Mouse (Mus musculus) natural killer cell, adult 2 months (primary cell): ENCODE data around the gene Ppp1r32.

Experiments used
- DNase-seq, 2 experiments: peaks; one replicate each; pipeline ENCODE4 v3.0.0; 2022; ENCODE audit warnings: low spot score in 2 of 2

Ppp1r32 gene

GRCm38 (mm10) chr19:10458096-10458495, 24.6 kb downstream of the Ppp1r32 start:
- no peak for DNase-seq

GRCm38 (mm10) chr19:10457484-10457800, 25.3 kb downstream of the Ppp1r32 start:
- no peak for DNase-seq

GRCm38 (mm10) chr19:10456752-10457483, 25.8 kb downstream of the Ppp1r32 start, which contains the start of gene Lrrc10b:
Gene Lrrc10b, minus strand, starts transcription at chr19:10457473.
- peak in 1 of 2 experiments; percentile 38 for DNase-seq

GRCm38 (mm10) chr19:10455437-10455806, 27.3 kb downstream of the Ppp1r32 start:
- DNase-seq: no peak

GRCm38 (mm10) chr19:10454718-10455436, 27.9 kb downstream of the Ppp1r32 start:
- DNase-seq: no peak

GRCm38 (mm10) chr19:10449708-10450107, 33.0 kb downstream of the Ppp1r32 start:
- peak; percentile 23 to 65 for DNase-seq

GRCm38 (mm10) chr19:10449190-10449589, 33.5 kb downstream of the Ppp1r32 start:
- DNase-seq: no peak

GRCm38 (mm10) chr19:10448275-10448674, 34.5 kb downstream of the Ppp1r32 start:
- no peak for DNase-seq

- no peak for DNase-seq
Measured at GRCm38 (mm10) chr19:10444685-10445369, 37.9 kb downstream of the Ppp1r32 start.

GRCm38 (mm10) chr19:10437521-10437920, 45.2 kb downstream of the Ppp1r32 start:
- no peak for DNase-seq

GRCm38 (mm10) chr19:10436726-10437125, 46.0 kb downstream of the Ppp1r32 start:
- DNase-seq: no peak

- peak in 1 of 2 experiments; percentile 37 for DNase-seq
Measured at GRCm38 (mm10) chr19:10435908-10436307, 46.8 kb downstream of the Ppp1r32 start.

- DNase-seq: no peak
Measured at GRCm38 (mm10) chr19:10434927-10435326, 47.8 kb downstream of the Ppp1r32 start.

- no peak for DNase-seq
Measured at GRCm38 (mm10) chr19:10433879-10434540, 48.7 kb downstream of the Ppp1r32 start.

GRCm38 (mm10) chr19:10433225-10433624, 49.5 kb downstream of the Ppp1r32 start:
- DNase-seq: no peak

GRCm38 (mm10) chr19:10431841-10432240, 50.9 kb downstream of the Ppp1r32 start:
- no peak for DNase-seq

GRCm38 (mm10) chr19:10431410-10431809, 51.3 kb downstream of the Ppp1r32 start:
- no peak for DNase-seq

GRCm38 (mm10) chr19:10429371-10429770, 53.4 kb downstream of the Ppp1r32 start:
- no peak for DNase-seq

GRCm38 (mm10) chr19:10427431-10427830, 55.3 kb downstream of the Ppp1r32 start:
- no peak for DNase-seq

GRCm38 (mm10) chr19:10426793-10427192, 55.9 kb downstream of the Ppp1r32 start:
- no peak for DNase-seq

- DNase-seq: no peak
Measured at GRCm38 (mm10) chr19:10426312-10426711, 56.4 kb downstream of the Ppp1r32 start.
